Mouse (Mus musculus) monocyte, adult 5-6 weeks (primary cell): ENCODE measurements around the gene Gpr25. TPM values are rescaled to one million over a fixed set of nuclear protein-coding genes. Genes with fewer than 3 reads are reported as not detected.

ENCODE experiments used
- ATAC-seq: fragments of 153-309, 156-312 bp; replicated peaks from 2 replicates; pipeline ENCODE4 v1.8.0; 2017; ENCODE audit warnings: mild to moderate bottlenecking; ENCODE audit not compliant: low TSS enrichment, insufficient number of reproducible peaks, severe bottlenecking, poor library complexity, low FRiP score
- total RNA-seq: library from RNA; stranded (forward); fragments of 200-1000, 200-491, 200-594 nt; gene quantifications from 3 replicates; pipeline ENCODE4 v1.2.3, GENCODE M21; 2017

The Gpr25 gene
- total RNA-seq = not detected in 3 replicates

GRCm38 (mm10) chr1:136260635-136261238 is at the start of gene Gpr25:
Gene Gpr25 (minus strand): TSS chr1:136260873.
- ATAC-seq = 0 out of 2 replicates have a peak, but pooled peaks have one; percentile 29

DNA sequence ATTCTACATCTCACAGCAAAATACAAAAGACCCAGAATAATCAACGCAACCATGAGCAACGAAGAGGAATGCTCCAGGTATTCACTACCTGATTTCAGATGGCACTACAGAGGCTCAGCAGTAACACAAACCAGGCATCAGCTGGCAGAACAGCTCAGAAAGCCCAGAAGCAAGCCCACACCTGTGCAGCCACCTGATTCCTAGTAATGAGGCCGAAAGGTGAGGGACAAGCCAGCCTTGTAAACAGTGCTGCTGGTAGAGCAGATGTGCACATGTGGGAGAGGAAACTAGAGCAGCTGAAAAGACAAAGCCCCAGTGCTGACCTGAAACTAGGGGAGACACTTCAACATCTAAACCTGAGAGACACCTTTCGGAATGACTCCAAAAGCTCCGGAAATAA is 48.5 kb upstream of the Gpr25 start:
- ATAC-seq = no peak

- ATAC-seq = no peak
These were observed 45.8 kb upstream of the Gpr25 start for GRCm38 (mm10) chr1:136306424-136306823.

DNA sequence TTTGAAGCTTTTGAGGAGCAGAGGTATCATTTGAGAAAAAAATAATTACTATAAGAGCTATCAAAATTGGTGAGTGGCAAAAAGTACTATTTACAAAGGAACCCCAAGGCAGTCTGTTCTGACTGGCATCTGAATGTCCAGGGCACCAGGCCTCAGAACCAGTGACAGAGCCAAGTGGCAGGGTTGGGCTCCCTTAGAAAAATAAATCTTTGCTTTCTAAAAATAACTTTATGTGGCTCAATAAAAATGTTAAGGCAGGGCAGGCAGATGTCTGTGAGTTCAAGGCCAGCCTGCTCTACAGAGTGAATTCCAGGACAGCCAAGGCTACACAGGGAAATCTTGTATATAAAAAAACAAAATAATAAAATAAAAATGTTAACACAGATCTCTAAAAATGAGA is 33.3 kb upstream of the Gpr25 start:
- no peak for ATAC-seq

DNA sequence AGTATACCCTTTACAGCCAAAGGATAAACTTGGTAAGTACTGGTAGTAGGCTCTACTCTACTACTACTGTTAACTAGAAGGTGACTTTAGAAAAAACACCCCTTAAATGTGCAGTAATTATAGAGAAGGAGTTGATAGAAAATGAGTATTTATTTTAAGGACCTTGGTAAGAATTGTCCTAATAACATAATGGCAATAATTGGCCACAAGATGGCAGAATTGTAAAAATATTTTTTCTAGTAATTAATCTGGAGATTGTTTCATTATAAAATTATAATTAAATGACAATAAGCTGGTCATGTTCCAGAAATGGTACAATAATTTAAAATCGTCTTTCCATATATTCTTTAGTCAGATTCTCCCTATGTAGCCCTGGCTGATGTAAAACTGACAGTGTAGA is 29.1 kb upstream of the Gpr25 start:
- no peak for ATAC-seq

DNA sequence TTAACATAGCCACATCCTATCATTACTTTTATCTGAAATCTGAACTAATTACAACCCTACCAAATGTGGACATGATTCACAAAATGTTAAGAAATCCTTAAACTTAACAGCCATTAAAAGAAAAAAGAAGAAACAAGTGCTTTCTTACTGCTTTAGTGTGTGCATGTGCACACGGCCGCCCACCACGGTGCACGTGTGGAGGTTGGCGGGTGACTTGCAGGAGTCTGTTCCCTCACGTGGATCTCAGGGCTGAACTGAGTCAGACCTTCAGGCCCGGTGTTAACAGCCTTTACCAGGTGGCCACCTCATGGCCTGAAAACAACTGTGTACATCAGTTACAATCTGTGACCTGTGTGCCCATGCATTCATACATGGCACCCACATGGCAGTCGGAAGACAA is 16.7 kb upstream of the Gpr25 start:
- ATAC-seq = no peak

GRCm38 (mm10) chr1:136268224-136268623 is 7.6 kb upstream of the Gpr25 start:
- ATAC-seq = no peak

- no peak for ATAC-seq
These were observed 5.5 kb upstream of the Gpr25 start for GRCm38 (mm10) chr1:136266127-136266526.

- no peak for ATAC-seq
These were observed 2.7 kb upstream of the Gpr25 start for GRCm38 (mm10) chr1:136263355-136263754.

DNA sequence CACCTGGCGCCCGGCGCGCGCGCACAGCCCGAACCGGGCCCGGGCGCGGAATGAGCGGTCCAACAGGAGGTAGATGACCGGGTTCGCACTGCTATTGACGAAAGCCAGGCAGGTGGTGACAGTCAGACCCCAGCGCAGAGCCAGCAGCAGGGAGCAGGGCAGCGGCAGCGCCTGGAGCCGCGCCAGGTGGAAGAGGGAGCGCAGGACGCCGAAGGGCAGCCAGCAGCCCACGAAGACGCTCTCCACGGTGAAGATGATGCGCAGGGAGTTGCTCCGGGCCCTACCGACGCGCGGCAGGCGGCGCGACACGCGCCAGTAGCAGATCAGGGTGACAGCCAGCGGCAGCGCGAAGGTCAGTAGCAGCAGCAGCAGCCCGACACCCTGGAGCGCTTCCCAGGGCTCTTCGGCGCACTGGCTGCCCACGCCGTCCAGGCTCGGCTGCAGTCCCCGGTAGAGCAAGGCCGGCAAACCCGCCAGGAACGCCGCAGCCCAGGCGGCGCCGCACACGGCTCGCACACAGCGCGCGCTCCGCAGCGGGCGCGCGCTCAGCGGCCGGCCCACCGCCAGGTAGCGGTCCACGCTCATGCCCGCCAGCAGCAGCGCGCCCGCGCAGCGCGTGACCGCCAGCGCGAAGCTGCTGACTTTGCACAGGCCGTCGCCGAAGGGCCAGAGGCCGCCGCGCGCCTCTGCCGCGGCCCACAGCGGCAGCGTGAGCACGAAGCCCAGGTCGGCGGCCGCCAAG is 609 bp downstream of the Gpr25 start:
- no peak for ATAC-seq

GRCm38 (mm10) chr1:136259543-136259892 is 1.2 kb downstream of the Gpr25 start:
- no peak for ATAC-seq

DNA sequence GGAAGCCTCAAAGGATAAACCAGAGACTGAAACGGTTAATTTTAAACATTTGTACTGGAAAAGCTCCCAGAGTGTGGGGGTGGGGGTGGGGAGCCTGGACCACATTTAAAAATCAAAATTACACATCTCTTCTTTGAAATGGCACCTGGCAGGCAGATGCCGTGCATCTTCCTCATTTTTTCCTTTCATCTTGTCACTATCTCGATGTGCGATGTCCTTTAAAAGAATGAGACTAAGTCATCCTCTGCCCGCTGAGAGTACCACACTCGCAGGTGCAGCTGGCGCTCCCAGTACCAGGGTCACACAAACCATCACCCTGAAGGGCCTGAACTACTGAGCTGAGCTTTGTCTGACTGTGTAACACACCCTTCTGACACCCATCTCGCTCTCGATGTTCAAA is 2.2 kb downstream of the Gpr25 start:
- ATAC-seq = no peak

DNA sequence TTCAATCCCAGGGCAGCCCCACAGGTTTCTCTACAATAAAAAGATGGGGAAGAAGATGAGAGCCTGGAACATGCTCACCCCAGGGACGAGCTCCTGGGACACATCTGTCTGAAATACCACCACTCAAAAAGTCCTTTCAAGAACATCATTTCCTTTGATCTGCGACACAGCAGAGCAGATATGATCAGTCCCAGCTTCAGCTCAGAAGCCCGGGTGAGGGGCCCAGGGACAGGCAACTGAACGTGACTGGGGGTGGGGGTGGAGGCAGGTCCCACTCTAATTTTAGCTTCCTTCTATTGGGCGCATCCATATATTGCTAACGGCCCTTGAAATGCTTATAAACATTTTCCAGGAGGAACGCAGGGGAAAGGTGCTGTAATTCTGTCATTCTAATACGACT is 5.0 kb downstream of the Gpr25 start:
- ATAC-seq = no peak

DNA sequence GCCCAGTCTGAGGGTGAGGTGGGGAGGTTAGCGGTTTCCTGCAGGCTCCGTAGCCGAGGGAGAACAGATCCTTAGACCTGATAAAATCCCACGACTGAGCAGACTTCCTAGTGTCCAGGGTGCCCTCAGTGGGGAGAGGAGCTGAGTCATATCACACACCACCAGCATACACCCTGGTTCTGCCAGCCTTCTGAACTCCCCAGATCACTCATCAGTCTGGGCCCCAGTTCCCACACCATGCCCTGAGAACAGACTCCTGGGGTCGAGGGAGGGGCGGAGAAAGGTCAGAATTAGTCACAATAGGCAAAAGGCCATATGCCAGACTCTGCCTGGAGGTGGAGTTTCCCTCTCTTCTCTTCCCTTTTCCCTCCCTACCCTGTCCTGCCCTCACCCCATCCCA is 5.5 kb downstream of the Gpr25 start:
- ATAC-seq = 0 out of 2 replicates have a peak, but pooled peaks have one; percentile 40

DNA sequence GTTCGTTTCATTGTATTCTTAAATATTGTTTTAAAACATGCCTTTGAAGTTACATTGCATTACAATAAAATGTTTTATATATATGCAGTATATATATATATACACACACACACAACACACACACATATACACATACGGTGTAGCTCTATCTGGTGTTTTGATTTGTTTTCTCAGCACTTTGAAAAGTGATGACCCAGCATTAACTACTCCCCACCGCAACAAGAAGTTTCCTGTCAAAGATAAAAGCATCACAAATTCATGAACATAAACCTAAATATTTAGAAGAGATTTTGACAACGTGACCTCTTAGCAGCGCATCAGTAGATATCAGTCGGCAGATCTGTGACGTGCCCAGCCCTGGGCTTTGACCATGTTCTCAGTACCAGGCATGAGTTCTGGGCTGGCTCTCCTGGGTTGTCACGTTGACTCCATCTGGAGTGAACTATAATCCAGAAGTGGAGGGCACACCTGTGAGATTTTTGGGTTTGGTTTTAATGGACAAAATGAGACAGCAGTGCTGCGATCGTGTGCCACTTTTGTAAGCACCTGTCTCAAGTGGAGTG is 6.1 kb downstream of the Gpr25 start:
- ATAC-seq = no peak

GRCm38 (mm10) chr1:136253472-136253871 is 7.2 kb downstream of the Gpr25 start:
- no peak for ATAC-seq

GRCm38 (mm10) chr1:136249662-136250061 is 11.0 kb downstream of the Gpr25 start:
- no peak for ATAC-seq

GRCm38 (mm10) chr1:136247393-136247792 is 13.3 kb downstream of the Gpr25 start:
- ATAC-seq = 0 out of 2 replicates have a peak, but pooled peaks have one; percentile 31

GRCm38 (mm10) chr1:136244469-136244868 is 16.2 kb downstream of the Gpr25 start:
- ATAC-seq = no peak

GRCm38 (mm10) chr1:136241801-136242200 is 18.9 kb downstream of the Gpr25 start:
- no peak for ATAC-seq
